Mouse (Mus musculus) myocyte (in vitro differentiated cells): ENCODE data around the gene Homer2. TPM values are rescaled to one million over a fixed set of nuclear protein-coding genes. Genes with fewer than 3 reads are reported as not detected.

Source experiments
- H3K27me3 ChIP-seq: one replicate; pipeline ENCODE4 v1.6.1; 2011; ENCODE audit not compliant: control insufficient read depth, insufficient read depth, insufficient read length
- H3K36me3 ChIP-seq: one replicate; pipeline ENCODE4 v1.6.1; 2011; ENCODE audit not compliant: control insufficient read depth, insufficient read depth
- H3K4me2 ChIP-seq: one replicate; pipeline ENCODE4 v1.6.1; 2011; ENCODE audit warnings: low read depth, control low read depth
- H3K4me3 ChIP-seq: one replicate; pipeline ENCODE4 v1.5.1; 2011; ENCODE audit warnings: mild to moderate bottlenecking, control low read depth, moderate library complexity
- H3K79me2 ChIP-seq: one replicate; pipeline ENCODE4 v1.6.1; 2011; ENCODE audit not compliant: control insufficient read depth, insufficient read depth
- H3ac ChIP-seq: one replicate; pipeline ENCODE4 v1.6.1; 2011; ENCODE audit not compliant: control insufficient read depth, insufficient read length
- CEBPB ChIP-seq: IDR thresholded peaks from 2 replicates; pipeline ENCODE4 v1.6.1; 2011; ENCODE audit warnings: mild to moderate bottlenecking, moderate library complexity; ENCODE audit not compliant: poor library complexity, insufficient read depth, severe bottlenecking
- E2F4 ChIP-seq: IDR thresholded peaks from one replicate; pipeline ENCODE4 v1.6.1; 2011; ENCODE audit warnings: mild to moderate bottlenecking, control low read depth, moderate library complexity; ENCODE audit not compliant: insufficient read depth
- MAX ChIP-seq: IDR thresholded peaks from one replicate; pipeline ENCODE4 v1.6.1; 2011; ENCODE audit warnings: low read depth, mild to moderate bottlenecking, control low read depth
- MYOD1 ChIP-seq, 3 experiments: IDR thresholded peaks; one replicate each; pipeline ENCODE4 v1.6.1; 2011; ENCODE audit warnings: control low read depth in 2 of 3, low read depth in 2 of 3, mild to moderate bottlenecking in 2 of 3, moderate library complexity in 1 of 3; ENCODE audit not compliant: insufficient read length in 2 of 3, control insufficient read depth in 1 of 3
- MYOG ChIP-seq, 3 experiments: IDR thresholded peaks; one replicate each; pipeline ENCODE4 v1.6.1; 2011; ENCODE audit warnings: control low read depth in 2 of 3, low read depth in 2 of 3, mild to moderate bottlenecking in 2 of 3; ENCODE audit not compliant: insufficient read length in 2 of 3, control insufficient read depth in 1 of 3, insufficient read depth in 1 of 3
- POLR2A ChIP-seq: IDR thresholded peaks from one replicate; pipeline ENCODE4 v1.6.1; 2011; ENCODE audit warnings: low read depth, mild to moderate bottlenecking, control low read depth, moderate library complexity; ENCODE audit not compliant: insufficient read length
- POLR2AphosphoS2 ChIP-seq: IDR thresholded peaks from one replicate; pipeline ENCODE4 v1.6.1; 2011; ENCODE audit warnings: low read depth, control low read depth; ENCODE audit not compliant: insufficient read length
- REST ChIP-seq: IDR thresholded peaks from one replicate; pipeline ENCODE4 v1.6.1; 2011; ENCODE audit warnings: mild to moderate bottlenecking, control low read depth, moderate library complexity; ENCODE audit not compliant: insufficient read depth, insufficient read length
- SRF ChIP-seq: IDR thresholded peaks from one replicate; pipeline ENCODE4 v1.6.1; 2011; ENCODE audit warnings: low read depth; ENCODE audit not compliant: control insufficient read depth, insufficient read length
- TCF12 ChIP-seq: IDR thresholded peaks from one replicate; pipeline ENCODE4 v1.6.1; 2011; ENCODE audit warnings: mild to moderate bottlenecking, control low read depth; ENCODE audit not compliant: poor library complexity, insufficient read depth, severe bottlenecking
- TCF3 ChIP-seq: IDR thresholded peaks from one replicate; pipeline ENCODE4 v1.6.1; 2011; ENCODE audit warnings: low read depth, control low read depth; ENCODE audit not compliant: insufficient read length
- USF1 ChIP-seq: IDR thresholded peaks from one replicate; pipeline ENCODE4 v1.6.1; 2011; ENCODE audit warnings: low read depth, mild to moderate bottlenecking, control low read depth, moderate library complexity
- polyA plus RNA-seq: library from polyadenylated mRNA; unstranded; fragments of >200 nt; fragmentation: generic; extraction: Trizol; gene quantifications from one replicate; pipeline ENCODE4 v1.2.1, GENCODE M21; 2012; ENCODE audit warnings: missing spikeins

The Homer2 gene
- polyA plus RNA-seq, 1 experiment, result not detected

DNA sequence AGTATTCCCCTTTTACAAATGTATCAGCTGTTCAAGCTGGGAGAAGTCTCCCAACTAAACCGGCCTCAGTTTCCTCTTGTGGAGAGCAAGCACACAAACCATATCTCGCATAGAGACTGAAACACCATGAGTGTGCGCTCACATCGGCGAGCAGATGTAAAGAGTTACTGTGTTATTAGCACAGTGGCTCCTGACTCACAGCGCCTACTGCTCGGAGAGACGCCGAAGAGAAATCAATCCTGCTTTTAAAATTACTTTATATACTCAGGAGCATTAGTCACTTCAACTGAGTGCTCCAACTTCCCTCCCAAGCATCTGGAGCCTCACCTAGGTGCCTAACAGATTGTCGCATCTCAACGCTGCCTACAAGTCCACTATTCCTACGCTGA, 1.3 kb downstream of the Homer2 start:
- H3K79me2 ChIP-seq, result no peaks in the 10 kb centered on the region
- TF ChIP-seq MYOD1 (IDR thresholded peaks at IDR 0.05; ENCODE audit: control insufficient read depth in 1 of 3, insufficient read length in 2 of 3, low read depth in 2 of 3) (no peak), USF1 (no peak), TCF3 (no peak), SRF (no peak), TCF12 (no peak), POLR2A (no peak), CEBPB (no peak)
- H3K4me2 ChIP-seq, result no peak overlapping the region
- no peak overlapping the region for H3ac ChIP-seq
- H3K36me3 ChIP-seq, result no peaks in the 10 kb centered on the region
- peaks cover 24% of the 10 kb centered on the region for H3K27me3 ChIP-seq
- H3K4me3 ChIP-seq, result no peak overlapping the region

GRCm38 (mm10) chr7:81698357-81698756, 9.0 kb downstream of the Homer2 start:
- H3K4me3 ChIP-seq, result no peak overlapping the region
- no peak overlapping the region for H3K4me2 ChIP-seq
- H3K36me3 ChIP-seq, result no peaks in the 10 kb centered on the region
- H3ac ChIP-seq, result no peak overlapping the region
- H3K79me2 ChIP-seq, result no peaks in the 10 kb centered on the region
- peaks cover 9% of the 10 kb centered on the region for H3K27me3 ChIP-seq
- TF ChIP-seq MYOD1 (IDR thresholded peaks at IDR 0.05; ENCODE audit: control insufficient read depth in 1 of 3, insufficient read length in 2 of 3, low read depth in 2 of 3), result no peak
- no peak for TF ChIP-seq CEBPB

DNA sequence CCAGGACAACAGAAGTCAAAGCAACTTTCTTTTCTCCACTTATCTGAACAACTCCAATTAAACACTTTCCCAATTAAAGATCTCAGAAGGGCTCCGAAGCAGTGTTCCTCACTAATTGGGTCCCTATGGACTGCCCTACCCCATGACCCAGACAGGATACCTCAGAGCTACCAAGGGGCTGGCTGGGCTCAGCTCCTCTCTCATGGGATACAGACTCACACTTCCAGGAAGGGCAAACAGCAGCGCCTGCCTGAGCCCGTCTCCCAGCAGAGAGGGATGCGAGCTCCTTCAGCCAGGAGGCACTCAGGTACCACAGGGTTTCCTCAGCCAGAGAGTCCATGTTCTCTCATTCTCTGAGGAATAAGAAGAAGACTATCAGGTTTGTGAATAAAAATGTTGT, 9.4 kb downstream of the Homer2 start:
- no peaks in the 10 kb centered on the region for H3K36me3 ChIP-seq
- no peak overlapping the region for H3K4me3 ChIP-seq
- H3K79me2 ChIP-seq, result no peaks in the 10 kb centered on the region
- TF ChIP-seq TCF3 (no peak), TCF12 (no peak), E2F4 (no peak), USF1 (no peak)
- H3ac ChIP-seq, result no peak overlapping the region
- H3K4me2 ChIP-seq, result no peak overlapping the region
- H3K27me3 ChIP-seq, result peaks cover 7% of the 10 kb centered on the region

DNA sequence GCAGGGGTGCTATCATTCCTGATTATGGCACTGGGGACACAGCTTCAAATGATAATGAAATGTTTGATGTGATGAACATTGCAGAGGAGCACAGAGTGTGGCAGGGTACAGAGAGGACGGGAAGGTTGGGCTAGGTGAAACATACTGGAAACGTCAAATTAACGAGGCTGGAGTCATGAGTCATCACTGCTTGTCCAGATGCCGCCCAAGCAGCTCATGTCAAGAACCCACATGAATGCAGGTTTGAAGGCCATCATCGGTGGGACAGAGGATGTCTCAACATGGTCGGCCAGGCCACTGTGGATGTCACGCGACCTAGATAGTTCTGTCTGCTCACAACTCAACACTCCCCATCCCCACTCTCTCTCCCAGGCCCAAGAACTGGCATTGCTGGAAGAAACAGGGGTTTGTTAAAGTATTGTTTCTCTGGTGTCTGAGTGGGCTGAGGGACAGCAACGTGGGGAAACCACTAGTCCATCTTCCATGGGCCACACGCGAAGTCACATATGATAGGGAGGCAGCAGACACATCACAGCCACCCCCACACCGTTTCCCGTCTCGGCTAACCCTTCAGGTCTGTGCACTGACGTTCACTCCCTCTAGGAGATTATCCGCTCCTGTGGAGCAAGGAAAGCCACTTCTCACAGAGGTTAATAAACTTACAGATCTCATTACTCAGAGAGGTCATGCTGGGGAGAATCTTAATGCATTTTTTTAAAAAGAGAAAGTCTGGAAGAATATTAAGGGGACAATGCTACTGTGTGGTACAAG, 11.4 kb downstream of the Homer2 start:
- Histone ChIP-seq H3ac (no peak overlapping the region), H3K36me3 (no peaks in the 10 kb centered on the region), H3K79me2 (no peaks in the 10 kb centered on the region), H3K27me3 (peaks cover 7% of the 10 kb centered on the region), H3K4me2 (no peak overlapping the region), H3K4me3 (no peak overlapping the region)
- no peak for TF ChIP-seq MYOD1 (IDR thresholded peaks at IDR 0.05; ENCODE audit: control insufficient read depth in 1 of 3, insufficient read length in 2 of 3, low read depth in 2 of 3)
- no peak for TF ChIP-seq TCF12
- TF ChIP-seq POLR2A, result no peak
- no peak for TF ChIP-seq REST
- no peak for TF ChIP-seq USF1
- no peak for TF ChIP-seq SRF

GRCm38 (mm10) chr7:81691067-81691466, 16.3 kb downstream of the Homer2 start:
- H3K36me3 ChIP-seq, result no peaks in the 10 kb centered on the region
- no peaks in the 10 kb centered on the region for H3K79me2 ChIP-seq
- TF ChIP-seq POLR2A (no peak), SRF (no peak), CEBPB (no peak), E2F4 (no peak), REST (no peak), POLR2AphosphoS2 (no peak), MAX (no peak), MYOD1 (IDR thresholded peaks at IDR 0.05; ENCODE audit: control insufficient read depth in 1 of 3, insufficient read length in 2 of 3, low read depth in 2 of 3) (no peak), TCF3 (no peak), TCF12 (no peak), MYOG (IDR thresholded peaks at IDR 0.05; ENCODE audit: control insufficient read depth in 1 of 3, insufficient read depth in 1 of 3, insufficient read length in 2 of 3, low read depth in 2 of 3) (no peak), USF1 (no peak)
- H3K4me2 ChIP-seq, result no peak overlapping the region
- no peak overlapping the region for H3K4me3 ChIP-seq
- no peak overlapping the region for H3ac ChIP-seq
- peaks cover 5% of the 10 kb centered on the region for H3K27me3 ChIP-seq
